Mouse (Mus musculus) lung, postnatal 36 days (tissue): ENCODE data around the gene Rbpms2.
"Not testable (repeated sequence)": the region's sequence is repeated elsewhere in the genome, so short reads cannot be mapped to it uniquely, and the experiment has no call there.

Experiments
- DNase-seq: peaks from one replicate; pipeline ENCODE4 v3.0.0; 2022; ENCODE audit warnings: mixed read lengths

Rbpms2 gene

GRCm38 (mm10) chr9:65661029-65661428 lies 31.6 kb downstream of the Rbpms2 start:
- no peak for DNase-seq

- DNase-seq = no peak
Measured at GRCm38 (mm10) chr9:65661493-65661892, 32.0 kb downstream of the Rbpms2 start.

- peak; percentile 83 for DNase-seq
Measured at GRCm38 (mm10) chr9:65664163-65664562, 34.7 kb downstream of the Rbpms2 start.

- DNase-seq = peak; percentile 91
Measured at GRCm38 (mm10) chr9:65666042-65666441, 36.6 kb downstream of the Rbpms2 start.

GRCm38 (mm10) chr9:65667701-65668100 lies 38.3 kb downstream of the Rbpms2 start, which contains the start of gene Oaz2:
TSS of gene Oaz2 (plus strand) at chr9:65668001.
- DNase-seq = no peak

GRCm38 (mm10) chr9:65671431-65671931 lies 42.0 kb downstream of the Rbpms2 start:
- peak; percentile 89 for DNase-seq

GRCm38 (mm10) chr9:65672996-65673395 lies 43.5 kb downstream of the Rbpms2 start:
- DNase-seq = peak; percentile 32

- DNase-seq = peak; percentile 81
Measured at GRCm38 (mm10) chr9:65675461-65676357, 46.3 kb downstream of the Rbpms2 start.

- DNase-seq = peak; percentile 99
Measured at GRCm38 (mm10) chr9:65676358-65677118, 47.1 kb downstream of the Rbpms2 start.

- DNase-seq = no peak
Measured at GRCm38 (mm10) chr9:65677119-65677462, 47.6 kb downstream of the Rbpms2 start.

GRCm38 (mm10) chr9:65679181-65679761 lies 49.8 kb downstream of the Rbpms2 start:
- DNase-seq = peak; percentile 85

GRCm38 (mm10) chr9:65680938-65681633 lies 51.6 kb downstream of the Rbpms2 start:
- DNase-seq = peak; percentile 66

GRCm38 (mm10) chr9:65681634-65681940 lies 52.1 kb downstream of the Rbpms2 start:
- DNase-seq = no peak

GRCm38 (mm10) chr9:65682183-65682582 lies 52.7 kb downstream of the Rbpms2 start:
- DNase-seq = no peak

GRCm38 (mm10) chr9:65682994-65683393 lies 53.5 kb downstream of the Rbpms2 start:
- DNase-seq = peak; percentile 71

GRCm38 (mm10) chr9:65684704-65685103 lies 55.3 kb downstream of the Rbpms2 start:
- DNase-seq = no peak

- not testable (repeated sequence) for DNase-seq
Measured at GRCm38 (mm10) chr9:65689869-65690268, 60.4 kb downstream of the Rbpms2 start.

GRCm38 (mm10) chr9:65692466-65692865 lies 63.0 kb downstream of the Rbpms2 start:
- no peak for DNase-seq

- DNase-seq = no peak
Measured at GRCm38 (mm10) chr9:65692959-65693603, 63.6 kb downstream of the Rbpms2 start.

- peak; percentile 58 for DNase-seq
Measured at GRCm38 (mm10) chr9:65695646-65696045, 66.2 kb downstream of the Rbpms2 start.

- no peak for DNase-seq
Measured at GRCm38 (mm10) chr9:65696337-65696736, 66.9 kb downstream of the Rbpms2 start.

- DNase-seq = no peak
Measured at GRCm38 (mm10) chr9:65697356-65697755, 67.9 kb downstream of the Rbpms2 start.
